Mouse (Mus musculus) macrophage (primary cell): ENCODE data around the gene C1s2. TPM values are rescaled to one million over a fixed set of nuclear protein-coding genes. Genes with fewer than 3 reads are reported as not detected.
"Not testable (repeated sequence)": the region's sequence is repeated elsewhere in the genome, so short reads cannot be mapped to it uniquely, and the experiment has no call there.

Experiments
- H3K27ac ChIP-seq: fragments of 350-480 bp; formaldehyde crosslinking; 2 replicates; pipeline ENCODE4 v1.9.0; 2021
- H3K36me3 ChIP-seq: fragments of 350-480 bp; formaldehyde crosslinking; 2 replicates; pipeline ENCODE4 v1.9.0; 2021; ENCODE audit errors: inconsistent target
- H3K4me3 ChIP-seq: fragments of 350-480 bp; formaldehyde crosslinking; 2 replicates; pipeline ENCODE4 v1.9.0; 2021; ENCODE audit errors: inconsistent target
- H3K79me2 ChIP-seq: fragments of 350-480 bp; formaldehyde crosslinking; 2 replicates; pipeline ENCODE4 v1.9.0; 2021; ENCODE audit errors: inconsistent target
- WGBS: methylation state at CpG from one replicate; pipeline ENCODE4 v1.1.7; 2026; ENCODE audit warnings: inconsistent platforms; ENCODE audit not compliant: missing documents; 5-methylcytosine and 5-hydroxymethylcytosine counted together
- polyA plus RNA-seq: library from polyadenylated mRNA; stranded (reverse); fragments of 250-400 nt; gene quantifications from 3 replicates; pipeline ENCODE4 v1.2.4, GENCODE M21; 2018; ENCODE audit warnings: inconsistent platforms

Gene C1s2
- polyA plus RNA-seq, 1 experiment from 2014 or later, result not detected

DNA sequence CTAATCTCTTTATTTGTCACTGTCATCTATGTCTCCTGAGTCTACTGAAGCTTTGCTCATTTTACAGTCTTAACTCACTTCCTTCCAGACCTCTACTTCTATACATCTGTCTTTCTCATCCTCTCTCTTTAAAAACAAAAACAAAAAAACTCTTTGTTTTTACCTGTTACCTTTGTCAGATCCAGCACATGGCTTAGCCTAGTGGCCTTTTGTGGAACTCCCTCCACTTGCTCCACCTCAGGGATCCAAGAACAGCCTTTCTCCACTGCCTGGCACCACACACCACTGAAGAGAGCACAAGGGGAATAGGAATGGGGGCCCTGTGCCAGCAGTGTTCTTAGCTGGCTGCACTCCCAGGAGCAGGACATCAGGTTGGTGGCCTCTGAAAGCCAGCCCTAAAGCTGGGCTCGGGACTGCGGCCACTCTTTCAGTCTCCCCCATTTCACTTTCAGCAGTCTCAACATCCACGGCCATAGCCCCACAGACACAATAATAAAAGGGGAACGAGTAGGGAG lies 43.6 kb downstream of the C1s2 start:
- Histone ChIP-seq H3K4me3 (no peak overlapping the region), H3K27ac (no peak overlapping the region), H3K36me3 (no peaks in the 10 kb centered on the region), H3K79me2 (no peaks in the 10 kb centered on the region)
- 89% methylated on average over 4 of the region's 4 CpGs for WGBS

DNA sequence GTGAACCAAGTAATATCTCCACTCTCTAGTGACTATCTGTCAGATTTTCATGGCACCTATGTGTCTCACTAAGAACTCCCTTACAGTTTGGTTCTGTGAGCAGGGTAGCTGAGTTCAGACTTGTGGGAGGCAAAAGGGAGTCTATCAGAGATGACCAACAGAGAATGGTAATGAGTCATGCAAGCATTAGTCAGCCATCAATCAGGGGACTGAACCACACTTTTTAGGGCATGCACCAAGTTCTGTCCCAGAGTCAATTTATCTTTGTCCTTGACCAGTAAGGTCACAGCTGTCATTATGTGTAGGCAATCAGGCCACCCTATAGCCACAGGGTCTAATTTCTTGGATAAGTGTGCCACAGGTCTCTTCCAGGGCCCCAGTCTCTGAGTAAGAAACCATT lies 47.1 kb downstream of the C1s2 start:
- Histone ChIP-seq H3K36me3 (no peaks in the 10 kb centered on the region), H3K79me2 (no peaks in the 10 kb centered on the region), H3K27ac (no peak overlapping the region), H3K4me3 (no peak overlapping the region)

DNA sequence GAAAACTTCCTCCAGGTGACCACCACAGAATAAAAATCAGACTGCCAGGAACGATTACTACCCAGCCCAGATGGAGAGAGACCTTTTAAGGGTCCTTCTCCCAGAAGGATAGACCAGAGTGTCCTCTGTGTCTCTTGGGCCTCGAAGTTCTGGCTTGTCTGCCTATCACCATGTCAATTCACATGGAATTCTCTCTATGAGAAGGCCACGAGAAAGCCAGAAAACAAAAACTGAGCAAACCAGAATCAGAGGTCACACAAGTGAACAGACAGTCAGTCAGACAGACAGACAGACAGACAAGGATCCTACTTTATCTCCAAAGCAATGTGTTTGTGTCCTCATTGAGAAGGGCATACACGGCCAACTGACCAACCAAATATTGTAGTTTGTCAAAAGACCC lies 49.6 kb downstream of the C1s2 start:
- Histone ChIP-seq H3K4me3 (no peak overlapping the region), H3K79me2 (no peaks in the 10 kb centered on the region), H3K27ac (no peak overlapping the region), H3K36me3 (no peaks in the 10 kb centered on the region)
- 86% methylated on average over 4 of the region's 4 CpGs for WGBS

DNA sequence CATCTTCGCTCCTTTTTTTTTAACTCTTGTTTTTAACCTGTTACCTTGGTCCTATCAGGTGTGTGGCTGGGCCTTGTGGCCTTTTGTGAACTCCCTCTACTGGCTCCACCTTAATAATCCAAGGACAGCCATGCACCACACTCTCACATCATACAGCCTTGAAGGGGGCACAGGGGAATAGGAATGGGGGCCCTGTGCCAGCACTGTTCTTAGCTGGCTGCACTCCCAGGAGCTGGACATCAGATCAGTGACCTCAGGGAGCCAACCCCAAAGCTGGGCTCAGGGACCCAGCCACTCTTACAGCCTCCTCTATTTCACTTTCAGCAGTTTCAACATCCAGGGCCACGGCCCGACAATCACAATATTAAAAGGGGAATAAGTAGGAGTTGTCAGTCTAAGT lies 50.1 kb downstream of the C1s2 start:
- 79% methylated on average over 3 of the region's 3 CpGs for WGBS
- H3K36me3 ChIP-seq, result no peaks in the 10 kb centered on the region
- H3K79me2 ChIP-seq, result no peaks in the 10 kb centered on the region
- no peak overlapping the region for H3K27ac ChIP-seq
- no peak overlapping the region for H3K4me3 ChIP-seq

DNA sequence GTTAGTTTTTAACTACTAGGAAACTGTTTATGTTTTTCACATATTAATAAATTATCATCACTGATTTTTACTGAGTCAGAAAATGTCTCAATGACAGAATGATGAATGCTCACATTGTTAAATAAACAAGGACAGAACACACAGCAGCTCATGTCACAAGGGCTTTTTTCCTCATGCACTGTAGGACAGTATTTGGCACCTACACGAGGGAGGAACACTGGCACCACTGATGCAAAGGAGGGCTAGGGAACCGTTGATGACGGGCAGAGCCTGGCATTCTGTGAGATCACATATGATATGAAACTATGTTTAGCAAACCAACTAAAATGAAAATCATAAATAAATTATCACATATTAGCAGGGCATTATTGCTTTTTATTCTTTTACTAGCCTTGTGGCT lies 51.0 kb downstream of the C1s2 start:
- Histone ChIP-seq H3K4me3 (no peak overlapping the region), H3K27ac (no peak overlapping the region), H3K79me2 (no peaks in the 10 kb centered on the region), H3K36me3 (no peaks in the 10 kb centered on the region)
- WGBS, result 84% methylated on average over 3 of the region's 3 CpGs

DNA sequence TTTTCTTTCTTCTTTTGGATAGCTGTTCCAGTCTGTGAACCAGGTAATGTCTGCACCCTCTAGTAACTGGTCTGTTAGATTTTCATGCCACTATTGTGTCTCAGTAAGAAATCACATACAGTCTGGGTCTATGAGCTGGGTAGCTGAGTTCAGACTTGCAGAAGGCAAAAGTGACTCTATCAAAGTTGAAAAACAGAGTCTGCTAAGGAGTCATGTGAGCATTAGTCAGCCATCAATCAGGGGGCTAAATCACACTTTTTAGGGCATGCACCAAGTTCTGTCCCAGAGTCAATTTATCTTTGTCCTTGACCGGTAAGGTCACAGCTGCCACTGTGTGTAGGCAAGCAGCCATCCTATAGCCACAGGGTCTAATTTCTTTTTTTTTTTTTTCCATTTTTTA lies 53.7 kb downstream of the C1s2 start:
- H3K27ac ChIP-seq, result no peak overlapping the region
- H3K4me3 ChIP-seq, result no peak overlapping the region
- WGBS, result 100% methylated on average over 1 of the region's 1 CpGs
- no peaks in the 10 kb centered on the region for H3K36me3 ChIP-seq
- H3K79me2 ChIP-seq, result no peaks in the 10 kb centered on the region

DNA sequence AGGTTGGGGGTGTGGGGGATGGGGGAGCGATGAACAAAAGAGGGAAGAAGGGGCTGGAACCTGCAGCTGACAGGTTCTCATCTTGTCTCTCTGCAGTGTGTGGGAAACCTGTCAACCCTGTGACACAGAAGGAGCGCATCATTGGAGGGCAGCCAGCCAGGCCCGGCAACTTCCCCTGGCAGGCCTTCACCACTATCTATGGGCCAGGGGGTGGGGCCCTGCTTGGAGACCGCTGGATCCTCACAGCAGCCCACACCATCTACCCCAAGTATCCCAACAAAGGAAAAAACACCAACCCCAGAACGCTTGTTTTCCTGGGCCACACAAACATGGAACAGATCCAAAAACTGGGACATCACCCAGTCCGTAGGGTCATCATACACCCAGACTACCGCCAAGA lies 55.7 kb downstream of the C1s2 start:
- WGBS, result 95% methylated on average over 6 of the region's 7 CpGs
- H3K79me2 ChIP-seq, H3K36me3 ChIP-seq, H3K27ac ChIP-seq, H3K4me3 ChIP-seq: not testable (repeated sequence)

DNA sequence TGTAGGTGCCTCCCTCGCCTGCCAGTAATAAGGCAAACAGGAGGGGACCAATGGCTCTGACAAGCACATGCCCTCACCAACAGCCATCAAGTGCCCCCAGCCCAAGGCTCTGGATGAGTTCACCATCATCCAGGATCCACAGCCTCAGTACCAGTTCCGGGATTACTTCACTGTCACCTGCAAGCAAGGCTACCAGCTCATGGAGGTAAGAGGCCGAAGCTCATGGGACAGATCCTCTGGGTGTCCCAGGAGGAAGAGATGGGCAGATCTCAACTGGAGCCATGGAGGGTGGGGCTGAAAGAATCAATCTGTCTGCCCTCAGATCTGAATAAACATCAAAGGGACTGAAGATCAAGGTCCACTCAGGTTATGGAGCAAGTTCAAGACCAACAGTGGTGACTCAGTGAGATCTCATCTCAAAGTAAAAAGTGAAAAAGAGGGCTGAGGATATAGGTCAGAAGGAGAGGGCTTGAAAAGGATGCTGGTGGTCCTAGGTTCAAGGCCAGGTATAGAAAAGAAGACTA lies 60.7 kb downstream of the C1s2 start:
- WGBS, result 88% methylated on average over 3 of the region's 3 CpGs
- not testable (repeated sequence) for H3K36me3 ChIP-seq, H3K4me3 ChIP-seq, H3K79me2 ChIP-seq, H3K27ac ChIP-seq

Other genes starting within 250 kb of the C1s2 start
- 10.3 to 26.7 TPM (median 23.7 TPM) in 3 replicates for gene Pex5, start 221.0 kb downstream of the C1s2 start, polyA plus RNA-seq
- 0.08 to 0.34 TPM in 2 of 3 replicates, not detected in the other for gene Clstn3, start 171.3 kb downstream of the C1s2 start, polyA plus RNA-seq
- 2.9 to 4.9 TPM (median 3.0 TPM) in 3 replicates for gene C1rl, start 143.0 kb downstream of the C1s2 start, polyA plus RNA-seq
- gene C1ra, start 123.7 kb downstream of the C1s2 start, polyA plus RNA-seq, result 3.5 to 6.5 TPM (median 4.8 TPM) in 3 replicates
- not detected in 3 replicates for gene C1s1, start 93.7 kb downstream of the C1s2 start, polyA plus RNA-seq
- gene C1rb, start 65.8 kb downstream of the C1s2 start, polyA plus RNA-seq, result not detected in 3 replicates
- gene Lpcat3, start 26.9 kb upstream of the C1s2 start, polyA plus RNA-seq, result 42.1 to 61.4 TPM (median 45.7 TPM) in 3 replicates
- 27.4 to 82.6 TPM (median 54.2 TPM) in 3 replicates for gene Emg1, start 76.1 kb upstream of the C1s2 start, polyA plus RNA-seq
- 84.2 to 177 TPM (median 93.5 TPM) in 3 replicates for gene Phb2, start 76.3 kb upstream of the C1s2 start, polyA plus RNA-seq
- 172 to 251 TPM (median 215 TPM) in 3 replicates for gene Ptpn6, start 102.6 kb upstream of the C1s2 start, polyA plus RNA-seq
- 43.6 to 99.2 TPM (median 63.8 TPM) in 3 replicates for gene Grcc10, start 105.3 kb upstream of the C1s2 start, polyA plus RNA-seq
- gene Gm45234, start 119.9 kb upstream of the C1s2 start, polyA plus RNA-seq, result not detected in 3 replicates
- 17.0 to 35.6 TPM (median 21.7 TPM) in 3 replicates for gene Atn1, start 120.4 kb upstream of the C1s2 start, polyA plus RNA-seq
- gene Eno2, start 133.6 kb upstream of the C1s2 start, polyA plus RNA-seq, result 4.8 to 9.6 TPM (median 6.7 TPM) in 3 replicates
- not detected in 3 replicates for gene Lrrc23, start 143.6 kb upstream of the C1s2 start, polyA plus RNA-seq
- 24.2 to 48.9 TPM (median 43.2 TPM) in 3 replicates for gene Spsb2, start 172.6 kb upstream of the C1s2 start, polyA plus RNA-seq
- 195 to 347 TPM (median 203 TPM) in 3 replicates for gene Tpi1, start 178.2 kb upstream of the C1s2 start, polyA plus RNA-seq
- gene Usp5, start 193.4 kb upstream of the C1s2 start, polyA plus RNA-seq, result 61.4 to 91.7 TPM (median 71.1 TPM) in 3 replicates
- 3.2 to 22.0 TPM (median 8.6 TPM) in 3 replicates for gene Cdca3, start 193.5 kb upstream of the C1s2 start, polyA plus RNA-seq
- gene Gnb3, start 204.2 kb upstream of the C1s2 start, polyA plus RNA-seq, result 0.27 TPM in 1 of 3 replicates, not detected in the others
- 9.8 to 27.6 TPM (median 12.3 TPM) in 3 replicates for gene P3h3, start 221.7 kb upstream of the C1s2 start, polyA plus RNA-seq
- 20.0 to 195 TPM (median 70.2 TPM) in 3 replicates for gene Gpr162, start 227.9 kb upstream of the C1s2 start, polyA plus RNA-seq